Mouse (Mus musculus): Measurements from ENCODE around the gene Gpr156. TPM values are rescaled to one million over a fixed set of nuclear protein-coding genes. Genes with fewer than 3 reads are reported as not detected.
"Not testable (repeated sequence)": the region's sequence is repeated elsewhere in the genome, so short reads cannot be mapped to it uniquely, and the experiment has no call there.

Gene Gpr156
- polyA plus RNA-seq, 1 experiment from 2014 or later = 0.18 TPM

GRCm38 (mm10) chr16:38012891-38013290 lies 96.6 kb downstream of the Gpr156 start:
- Histone ChIP-seq H3K36me3 (no peaks in the 10 kb centered on the region), H3K27me3 (replicated peaks) (no peaks in the 10 kb centered on the region), H3K9ac (no peak overlapping the region), H3K27ac (peak overlapping the region; percentile 61; the same call in 1 of the 2 replicates), H3K4me2 (no peak overlapping the region), H3K4me1 (no peaks in the 10 kb centered on the region), H3K9me3 (no peaks in the 10 kb centered on the region), H3K4me3 (replicated peaks) (no peak overlapping the region)
- WGBS = 28% methylated on average over 4 of the region's 4 CpGs
- peak; percentile 82 for ATAC-seq (ENCODE audit: insufficient read depth, low FRiP score, low read depth)

GRCm38 (mm10) chr16:38014951-38015350 lies 98.7 kb downstream of the Gpr156 start:
- H3K27me3 ChIP-seq (replicated peaks) = no peaks in the 10 kb centered on the region
- no peak overlapping the region for H3K9ac ChIP-seq
- H3K9me3 ChIP-seq = no peaks in the 10 kb centered on the region
- no peak overlapping the region for H3K27ac ChIP-seq
- H3K4me2 ChIP-seq = no peak overlapping the region
- no peaks in the 10 kb centered on the region for H3K4me1 ChIP-seq
- no peak overlapping the region for H3K4me3 ChIP-seq (replicated peaks)
- ATAC-seq (ENCODE audit: insufficient read depth, low FRiP score, low read depth) = no peak
- 64% methylated on average over 4 of the region's 4 CpGs for WGBS
- H3K36me3 ChIP-seq = no peaks in the 10 kb centered on the region

DNA sequence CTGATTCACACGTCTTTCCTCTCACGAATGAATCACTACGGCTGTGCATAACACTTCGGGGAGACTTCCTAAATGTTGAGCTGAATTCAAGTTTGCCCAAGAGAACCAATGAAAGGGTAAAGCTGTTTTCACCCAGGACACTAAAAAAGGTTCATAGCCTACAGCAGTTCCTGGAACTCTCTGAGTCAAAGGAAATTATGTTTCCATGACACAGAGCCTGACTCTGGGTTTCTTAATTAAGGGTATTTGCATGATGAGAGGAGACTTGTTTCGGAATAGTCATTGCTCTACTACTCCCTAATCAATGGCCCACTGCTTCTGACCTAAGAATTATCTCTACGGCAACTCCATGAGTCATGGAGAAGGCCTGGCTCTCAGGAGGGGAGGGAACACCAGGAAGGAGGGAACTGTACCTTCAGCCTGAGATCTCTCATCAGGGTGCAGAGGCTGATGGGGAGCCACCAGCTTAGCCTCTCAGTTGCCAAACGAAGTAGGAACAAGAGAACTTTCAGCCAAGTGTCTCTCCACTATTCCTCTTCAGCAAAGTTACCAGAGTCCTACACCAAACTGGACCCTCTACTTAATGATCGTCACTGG lies 100.7 kb downstream of the Gpr156 start:
- Histone ChIP-seq H3K27ac (no peak overlapping the region), H3K9ac (no peak overlapping the region), H3K36me3 (no peaks in the 10 kb centered on the region), H3K9me3 (no peaks in the 10 kb centered on the region), H3K4me1 (no peaks in the 10 kb centered on the region), H3K4me2 (no peak overlapping the region), H3K27me3 (replicated peaks) (no peaks in the 10 kb centered on the region), H3K4me3 (replicated peaks) (no peak overlapping the region)
- ATAC-seq (ENCODE audit: insufficient read depth, low FRiP score, low read depth) = no peak
- 86% methylated on average over 8 of the region's 8 CpGs for whole genome bisulfite sequencing

DNA sequence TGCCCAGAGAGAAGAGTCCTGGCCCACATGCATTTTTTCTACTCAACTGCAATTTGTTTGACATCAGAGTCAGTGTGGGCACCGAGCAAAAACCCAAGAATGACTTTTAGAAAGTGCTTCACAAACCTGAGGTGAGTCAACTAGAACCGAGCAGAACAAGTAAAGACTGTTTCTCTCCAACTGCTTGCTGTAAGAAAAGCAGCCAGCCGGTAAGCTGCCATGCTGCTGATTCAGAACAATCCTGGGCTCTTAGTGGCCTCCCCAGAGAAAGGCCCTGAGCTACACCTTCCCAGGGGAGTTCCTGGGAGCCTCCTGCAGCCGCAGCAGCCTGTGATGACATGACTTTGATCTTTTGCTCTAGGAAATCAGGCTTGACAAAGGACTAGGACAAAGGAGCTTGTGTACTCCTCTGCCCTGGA lies 101.7 kb downstream of the Gpr156 start:
- Histone ChIP-seq H3K9me3 (no peaks in the 10 kb centered on the region), H3K4me1 (no peaks in the 10 kb centered on the region), H3K27me3 (replicated peaks) (no peaks in the 10 kb centered on the region), H3K4me2 (no peak overlapping the region), H3K27ac (0 out of 2 replicates have a peak overlapping the region, but pooled peaks have one; percentile 4), H3K4me3 (replicated peaks) (no peak overlapping the region), H3K9ac (no peak overlapping the region), H3K36me3 (no peaks in the 10 kb centered on the region)
- 34% methylated on average over 4 of the region's 4 CpGs for WGBS
- no peak for ATAC-seq (ENCODE audit: insufficient read depth, low FRiP score, low read depth)

- H3K9ac ChIP-seq = no peak overlapping the region
- H3K4me2 ChIP-seq = no peak overlapping the region
- no peak for ATAC-seq (ENCODE audit: insufficient read depth, low FRiP score, low read depth)
- no peaks in the 10 kb centered on the region for H3K36me3 ChIP-seq
- H3K4me3 ChIP-seq (replicated peaks) = no peak overlapping the region
- no peaks in the 10 kb centered on the region for H3K27me3 ChIP-seq (replicated peaks)
- no peaks in the 10 kb centered on the region for H3K9me3 ChIP-seq
- no peaks in the 10 kb centered on the region for H3K4me1 ChIP-seq
- no peak overlapping the region for H3K27ac ChIP-seq
- 80% methylated on average over 9 of the region's 9 CpGs for WGBS
Measured at GRCm38 (mm10) chr16:38032644-38033043, 116.3 kb downstream of the Gpr156 start.

DNA sequence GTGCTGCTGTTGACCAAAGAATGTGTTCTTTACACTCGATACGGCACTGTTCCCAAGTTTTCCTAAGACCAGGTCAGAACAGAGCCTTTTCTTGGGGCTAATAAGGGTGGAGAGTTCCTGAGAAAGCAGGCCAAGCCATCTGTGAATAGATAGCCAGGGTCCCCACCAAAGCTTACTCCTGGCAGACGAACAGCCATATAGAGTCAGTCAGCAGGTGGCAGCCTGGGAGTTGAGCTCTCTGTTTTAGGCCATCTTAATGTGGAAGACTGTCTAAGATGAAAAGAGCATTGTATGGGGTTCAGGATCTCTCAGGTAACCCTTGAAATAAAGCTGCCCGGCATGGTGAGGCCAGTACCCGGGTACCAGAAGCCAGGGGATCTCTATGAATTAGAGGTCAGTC lies 116.8 kb downstream of the Gpr156 start:
- Histone ChIP-seq H3K4me2 (no peak overlapping the region), H3K9ac (no peak overlapping the region), H3K4me3 (replicated peaks) (no peak overlapping the region), H3K36me3 (no peaks in the 10 kb centered on the region), H3K27me3 (replicated peaks) (no peaks in the 10 kb centered on the region), H3K9me3 (no peaks in the 10 kb centered on the region), H3K4me1 (no peaks in the 10 kb centered on the region), H3K27ac (no peak overlapping the region)
- WGBS = 84% methylated on average over 5 of the region's 5 CpGs
- no peak for ATAC-seq (ENCODE audit: insufficient read depth, low FRiP score, low read depth)

DNA sequence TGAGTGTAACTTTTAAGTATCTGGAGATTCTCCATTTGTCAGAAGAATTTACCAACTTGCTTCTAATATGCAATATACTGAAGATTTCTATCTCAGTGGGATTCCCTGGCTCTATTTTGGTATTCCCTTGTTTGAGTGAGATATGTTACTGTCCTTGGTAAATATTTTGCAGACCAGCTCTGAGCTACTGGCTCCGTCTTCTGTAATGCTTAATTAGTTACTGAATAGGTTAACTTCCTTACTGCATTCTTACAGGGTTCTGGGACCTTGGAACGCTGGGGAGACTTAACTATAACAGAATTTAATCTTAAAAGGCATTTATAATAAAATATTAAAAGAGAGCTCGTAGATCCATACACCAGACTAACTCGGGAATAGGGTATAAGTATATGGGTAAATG lies 121.8 kb downstream of the Gpr156 start:
- not testable (repeated sequence) for H3K4me3 ChIP-seq (replicated peaks); ATAC-seq (ENCODE audit: insufficient read depth, low FRiP score, low read depth); H3K36me3 ChIP-seq; H3K4me1 ChIP-seq; H3K27me3 ChIP-seq (replicated peaks); H3K4me2 ChIP-seq; H3K27ac ChIP-seq; H3K9me3 ChIP-seq; H3K9ac ChIP-seq
- 71% methylated on average over 4 of the region's 4 CpGs for WGBS

DNA sequence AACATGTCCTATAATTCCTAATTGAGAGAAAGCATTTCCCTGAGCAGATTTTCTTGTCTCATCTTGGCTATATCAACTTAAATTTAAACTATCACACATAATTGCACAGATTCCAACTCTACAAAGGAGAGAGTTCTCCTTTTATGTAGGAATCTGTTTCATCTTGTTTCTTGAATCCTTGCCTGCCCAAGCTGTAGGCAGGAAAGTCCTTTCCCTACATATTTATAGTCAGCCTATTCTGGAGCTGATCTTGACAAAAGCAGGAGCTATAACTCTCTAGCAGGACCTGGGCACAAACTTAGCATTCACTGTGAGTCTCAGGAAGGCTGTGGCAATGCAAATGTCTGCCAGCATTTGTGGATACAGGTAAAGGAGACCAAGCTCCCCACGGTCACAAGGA lies 125.9 kb downstream of the Gpr156 start:
- no peaks in the 10 kb centered on the region for H3K9me3 ChIP-seq
- no peaks in the 10 kb centered on the region for H3K4me1 ChIP-seq
- ATAC-seq (ENCODE audit: insufficient read depth, low FRiP score, low read depth) = no peak
- no peak overlapping the region for H3K4me2 ChIP-seq
- no peak overlapping the region for H3K27ac ChIP-seq
- no peak overlapping the region for H3K9ac ChIP-seq
- H3K36me3 ChIP-seq = no peaks in the 10 kb centered on the region
- no peak overlapping the region for H3K4me3 ChIP-seq (replicated peaks)
- WGBS = 80% methylated on average over 1 of the region's 1 CpGs
- no peaks in the 10 kb centered on the region for H3K27me3 ChIP-seq (replicated peaks)

- no peak overlapping the region for H3K27ac ChIP-seq
Measured at GRCm38 (mm10) chr16:38044551-38044950, 128.3 kb downstream of the Gpr156 start.

GRCm38 (mm10) chr16:38047781-38048558 lies 131.7 kb downstream of the Gpr156 start:
- Histone ChIP-seq H3K27me3 (replicated peaks) (no peaks in the 10 kb centered on the region), H3K36me3 (no peaks in the 10 kb centered on the region), H3K4me3 (replicated peaks) (no peak overlapping the region), H3K4me2 (no peak overlapping the region; the same call in 1 of the 2 replicates), H3K9ac (no peak overlapping the region), H3K27ac (no peak overlapping the region), H3K4me1 (no peaks in the 10 kb centered on the region), H3K9me3 (no peaks in the 10 kb centered on the region)
- 44% methylated on average over 23 of the region's 23 CpGs for WGBS
- ATAC-seq (ENCODE audit: insufficient read depth, low FRiP score, low read depth) = no peak

More at GRCm38 (mm10) chr16:38044551-38044950, 128.3 kb downstream of the Gpr156 start:
- 73% methylated on average over 5 of the region's 5 CpGs for WGBS
- no peaks in the 10 kb centered on the region for H3K27me3 ChIP-seq (replicated peaks)
- H3K9ac ChIP-seq = no peak overlapping the region
- ATAC-seq (ENCODE audit: insufficient read depth, low FRiP score, low read depth) = no peak
- H3K4me1 ChIP-seq = no peaks in the 10 kb centered on the region
- H3K4me2 ChIP-seq = no peak overlapping the region
- no peak overlapping the region for H3K4me3 ChIP-seq (replicated peaks)
- no peaks in the 10 kb centered on the region for H3K9me3 ChIP-seq
- H3K36me3 ChIP-seq = no peaks in the 10 kb centered on the region
